Mouse (Mus musculus) lung, embryonic 15.5 days (tissue): ENCODE results near the gene Zfpm1. TPM values are rescaled to one million over a fixed set of nuclear protein-coding genes. Genes with fewer than 3 reads are reported as not detected.

Source experiments
- ATAC-seq: fragments of 200-750 bp; cut with Nextera tagmentation; 2 replicates; pipeline ENCODE4 v1.8.0; 2017; ENCODE audit warnings: moderate number of reproducible peaks, borderline replicate concordance; ENCODE audit not compliant: low FRiP score, low TSS enrichment; ENCODE audit errors: extremely low read depth
- H3K27ac ChIP-seq: fragments of 300-500 bp; sonication (generic); 2 replicates; pipeline ENCODE4 v1.5.1; 2015; ENCODE audit warnings: moderate library complexity, mild to moderate bottlenecking, inconsistent platforms
- H3K27me3 ChIP-seq: fragments of 300-500 bp; sonication (generic); 2 replicates; pipeline ENCODE4 v1.6.1; 2015; ENCODE audit warnings: inconsistent platforms
- H3K36me3 ChIP-seq: fragments of 300-500 bp; sonication (generic); 2 replicates; pipeline ENCODE4 v1.6.1; 2015; ENCODE audit warnings: inconsistent platforms
- H3K4me1 ChIP-seq: fragments of 300-500 bp; sonication (generic); 2 replicates; pipeline ENCODE4 v1.6.1; 2015; ENCODE audit warnings: inconsistent platforms
- H3K4me2 ChIP-seq: fragments of 300-500 bp; sonication (generic); 2 replicates; pipeline ENCODE4 v1.6.1; 2015; ENCODE audit warnings: inconsistent platforms, mild to moderate bottlenecking, moderate library complexity
- H3K4me3 ChIP-seq: fragments of 300-500 bp; sonication (generic); 2 replicates; pipeline ENCODE4 v1.5.1; 2015; ENCODE audit warnings: mild to moderate bottlenecking, inconsistent platforms
- H3K9ac ChIP-seq: fragments of 300-500 bp; sonication (generic); 2 replicates; pipeline ENCODE4 v1.6.1; 2015; ENCODE audit warnings: inconsistent platforms
- H3K9me3 ChIP-seq: fragments of 300-500 bp; sonication (generic); 2 replicates; pipeline ENCODE4 v1.6.1; 2016; ENCODE audit warnings: inconsistent platforms
- WGBS: fragments of 180-500 bp; shearing (Covaris S2); methylation state at CpG from one replicate; pipeline ENCODE4 v1.1.7; 2015; 5-methylcytosine and 5-hydroxymethylcytosine counted together
- polyA plus RNA-seq: library from polyadenylated mRNA; unstranded; fragments of >200 nt; fragmentation: Nextera tagmentation; extraction: Ambion mirVana; gene quantifications from 2 replicates; pipeline ENCODE4 v1.2.1, GENCODE M21; 2015

The Zfpm1 gene
- polyA plus RNA-seq, 1 experiment from 2014 or later: 1.3 TPM

- H3K27ac ChIP-seq: no peak overlapping the region
- peaks cover 5% of the 10 kb centered on the region for H3K27me3 ChIP-seq
- no peaks in the 10 kb centered on the region for H3K9me3 ChIP-seq
- no peak overlapping the region for H3K4me2 ChIP-seq
- H3K9ac ChIP-seq: no peak overlapping the region
- 49% methylated on average over 9 of the region's 9 CpGs for WGBS
- no peaks in the 10 kb centered on the region for H3K4me1 ChIP-seq
- no peak for ATAC-seq
- H3K4me3 ChIP-seq: no peak overlapping the region
- H3K36me3 ChIP-seq: no peaks in the 10 kb centered on the region
Observed at GRCm38 (mm10) chr8:122260755-122261154, 21.2 kb upstream of the Zfpm1 start.

- Histone ChIP-seq H3K4me1 (no peaks in the 10 kb centered on the region), H3K36me3 (no peaks in the 10 kb centered on the region), H3K4me2 (no peak overlapping the region), H3K27ac (no peak overlapping the region), H3K9me3 (no peaks in the 10 kb centered on the region), H3K9ac (no peak overlapping the region), H3K4me3 (no peak overlapping the region), H3K27me3 (0 out of 2 replicates have a peak, but pooled peaks cover 3% of the 10 kb centered on the region)
- 61% methylated on average over 16 of the region's 16 CpGs for WGBS
- ATAC-seq: no peak
Observed at GRCm38 (mm10) chr8:122262835-122263234, 19.1 kb upstream of the Zfpm1 start.

- 40% methylated on average over 9 of the region's 9 CpGs for WGBS
- no peak for ATAC-seq
- peaks cover 5% of the 10 kb centered on the region; the same call in 1 of the 2 replicates for H3K4me1 ChIP-seq
Observed at GRCm38 (mm10) chr8:122264243-122264642, 17.7 kb upstream of the Zfpm1 start.

GRCm38 (mm10) chr8:122265522-122265921, 16.4 kb upstream of the Zfpm1 start:
- 72% methylated on average over 8 of the region's 8 CpGs for WGBS
- H3K27me3 ChIP-seq: peaks cover 15% of the 10 kb centered on the region; the same call in 1 of the 2 replicates
- no peak for ATAC-seq

More at GRCm38 (mm10) chr8:122264243-122264642, 17.7 kb upstream of the Zfpm1 start:
- H3K4me3 ChIP-seq: no peak overlapping the region
- no peaks in the 10 kb centered on the region for H3K9me3 ChIP-seq
- no peak overlapping the region for H3K9ac ChIP-seq
- no peak overlapping the region for H3K27ac ChIP-seq
- H3K27me3 ChIP-seq: peaks cover 6% of the 10 kb centered on the region; the same call in 1 of the 2 replicates
- H3K4me2 ChIP-seq: no peak overlapping the region
- no peaks in the 10 kb centered on the region for H3K36me3 ChIP-seq

GRCm38 (mm10) chr8:122266867-122267266, 15.1 kb upstream of the Zfpm1 start:
- Histone ChIP-seq H3K4me2 (no peak overlapping the region), H3K27ac (no peak overlapping the region), H3K36me3 (no peaks in the 10 kb centered on the region), H3K9ac (no peak overlapping the region), H3K27me3 (peaks cover 16% of the 10 kb centered on the region; the same call in 1 of the 2 replicates), H3K9me3 (no peaks in the 10 kb centered on the region), H3K4me3 (no peak overlapping the region), H3K4me1 (peaks cover 6% of the 10 kb centered on the region; the same call in 1 of the 2 replicates)
- no peak for ATAC-seq
- 66% methylated on average over 13 of the region's 13 CpGs for WGBS

More at GRCm38 (mm10) chr8:122265522-122265921, 16.4 kb upstream of the Zfpm1 start:
- Histone ChIP-seq H3K36me3 (no peaks in the 10 kb centered on the region), H3K4me1 (peaks cover 6% of the 10 kb centered on the region; the same call in 1 of the 2 replicates), H3K27ac (no peak overlapping the region), H3K4me3 (no peak overlapping the region), H3K9me3 (no peaks in the 10 kb centered on the region), H3K4me2 (no peak overlapping the region), H3K9ac (no peak overlapping the region)

GRCm38 (mm10) chr8:122268861-122269260, 13.1 kb upstream of the Zfpm1 start:
- Histone ChIP-seq H3K4me2 (peak overlapping the region; percentile 89), H3K9me3 (no peaks in the 10 kb centered on the region), H3K27me3 (peaks cover 20% of the 10 kb centered on the region; the same call in 1 of the 2 replicates), H3K4me1 (peaks cover 6% of the 10 kb centered on the region; the same call in 1 of the 2 replicates), H3K36me3 (no peaks in the 10 kb centered on the region), H3K4me3 (peak overlapping the region; percentile 43), H3K9ac (no peak overlapping the region), H3K27ac (no peak overlapping the region)
- no peak for ATAC-seq
- WGBS: 49% methylated on average over 24 of the region's 24 CpGs

GRCm38 (mm10) chr8:122269404-122269803, 12.5 kb upstream of the Zfpm1 start:
- peaks cover 20% of the 10 kb centered on the region; the same call in 1 of the 2 replicates for H3K27me3 ChIP-seq
- ATAC-seq: peak; percentile 35; the same call in 1 of the 2 replicates
- 7% methylated on average over 21 of the region's 21 CpGs for WGBS
- no peaks in the 10 kb centered on the region for H3K9me3 ChIP-seq
- peak overlapping the region; percentile 89 for H3K4me2 ChIP-seq
- H3K36me3 ChIP-seq: no peaks in the 10 kb centered on the region
- H3K4me1 ChIP-seq: peaks cover 6% of the 10 kb centered on the region; the same call in 1 of the 2 replicates
- H3K4me3 ChIP-seq: peak overlapping the region; percentile 43
- no peak overlapping the region for H3K27ac ChIP-seq
- no peak overlapping the region for H3K9ac ChIP-seq

- H3K9ac ChIP-seq: no peak overlapping the region
- H3K4me1 ChIP-seq: peaks cover 6% of the 10 kb centered on the region; the same call in 1 of the 2 replicates
- 72% methylated on average over 7 of the region's 7 CpGs for WGBS
- no peaks in the 10 kb centered on the region for H3K36me3 ChIP-seq
- H3K9me3 ChIP-seq: no peaks in the 10 kb centered on the region
- peaks cover 20% of the 10 kb centered on the region; the same call in 1 of the 2 replicates for H3K27me3 ChIP-seq
- no peak overlapping the region for H3K4me3 ChIP-seq
- H3K27ac ChIP-seq: no peak overlapping the region
- H3K4me2 ChIP-seq: no peak overlapping the region
- ATAC-seq: no peak
Observed at GRCm38 (mm10) chr8:122270555-122270954, 11.4 kb upstream of the Zfpm1 start.

- Histone ChIP-seq H3K36me3 (no peaks in the 10 kb centered on the region), H3K9ac (no peak overlapping the region), H3K4me1 (peaks cover 6% of the 10 kb centered on the region; the same call in 1 of the 2 replicates), H3K4me2 (no peak overlapping the region), H3K9me3 (no peaks in the 10 kb centered on the region), H3K27ac (no peak overlapping the region), H3K27me3 (peaks cover 17% of the 10 kb centered on the region; the same call in 1 of the 2 replicates), H3K4me3 (no peak overlapping the region)
- 6% methylated on average over 5 of the region's 5 CpGs for WGBS
- peak; percentile 60 for ATAC-seq
Observed at GRCm38 (mm10) chr8:122273152-122273551, 8.8 kb upstream of the Zfpm1 start.

- H3K27me3 ChIP-seq: peaks cover 14% of the 10 kb centered on the region; the same call in 1 of the 2 replicates
- peaks cover 6% of the 10 kb centered on the region; the same call in 1 of the 2 replicates for H3K4me1 ChIP-seq
- no peak overlapping the region for H3K27ac ChIP-seq
- H3K9ac ChIP-seq: no peak overlapping the region
- WGBS: 47% methylated on average over 7 of the region's 7 CpGs
- no peak for ATAC-seq
- no peak overlapping the region for H3K4me2 ChIP-seq
- H3K9me3 ChIP-seq: no peaks in the 10 kb centered on the region
- H3K4me3 ChIP-seq: no peak overlapping the region
- H3K36me3 ChIP-seq: no peaks in the 10 kb centered on the region
Observed at GRCm38 (mm10) chr8:122273826-122274225, 8.1 kb upstream of the Zfpm1 start.

GRCm38 (mm10) chr8:122274651-122275391, 7.1 kb upstream of the Zfpm1 start:
- Histone ChIP-seq H3K4me1 (no peaks in the 10 kb centered on the region), H3K4me3 (no peak overlapping the region), H3K9ac (no peak overlapping the region), H3K27ac (no peak overlapping the region), H3K9me3 (no peaks in the 10 kb centered on the region), H3K36me3 (no peaks in the 10 kb centered on the region), H3K4me2 (no peak overlapping the region), H3K27me3 (peaks cover 10% of the 10 kb centered on the region; the same call in 1 of the 2 replicates)
- no peak for ATAC-seq
- 64% methylated on average over 11 of the region's 11 CpGs for WGBS

- no peak for ATAC-seq
- WGBS: 90% methylated on average over 5 of the region's 5 CpGs
Observed at GRCm38 (mm10) chr8:122276308-122276707, 5.6 kb upstream of the Zfpm1 start.

More at GRCm38 (mm10) chr8:122276308-122276707, 5.6 kb upstream of the Zfpm1 start:
- Histone ChIP-seq H3K9me3 (no peaks in the 10 kb centered on the region), H3K4me3 (no peak overlapping the region), H3K27ac (no peak overlapping the region), H3K9ac (no peak overlapping the region), H3K36me3 (no peaks in the 10 kb centered on the region), H3K27me3 (peaks cover 4% of the 10 kb centered on the region; the same call in 1 of the 2 replicates), H3K4me1 (peaks cover 10% of the 10 kb centered on the region), H3K4me2 (no peak overlapping the region)
